Mouse (Mus musculus) lung, adult 2 months (tissue): ENCODE results near the gene Zfp37. TPM values are rescaled to one million over a fixed set of nuclear protein-coding genes. Genes with fewer than 3 reads are reported as not detected.

Source experiments
- DNase-seq: peaks from one replicate; pipeline ENCODE4 v3.0.0; 2022
- H3K4me1 ChIP-seq: fragments of 200-500 bp; 2 replicates; pipeline ENCODE4 v1.6.1; 2011; ENCODE audit warnings: low read length; ENCODE audit not compliant: control insufficient read depth, insufficient read depth
- H3K4me3 ChIP-seq: fragments of 200-500 bp; replicated peaks from 2 replicates; pipeline ENCODE3; 2011; ENCODE audit warnings: low read depth, mild to moderate bottlenecking, control low read depth, low read length; ENCODE audit errors: extremely low read depth
- CTCF ChIP-seq: fragments of 200-500 bp; IDR thresholded peaks from 2 replicates; pipeline ENCODE4 v1.5.1; 2011; ENCODE audit warnings: mild to moderate bottlenecking, low read length, control low read depth; ENCODE audit not compliant: insufficient read depth
- POLR2A ChIP-seq: fragments of 200-500 bp; IDR thresholded peaks from 2 replicates; pipeline ENCODE4 v1.6.1; 2011; ENCODE audit warnings: low read depth, mild to moderate bottlenecking, control low read depth, low read length, borderline replicate concordance; ENCODE audit errors: extremely low read depth
- WGBS: fragments of 180-500 bp; shearing (Covaris S2); methylation state at CpG from one replicate; pipeline ENCODE4 v1.1.7; 2018; 5-methylcytosine and 5-hydroxymethylcytosine counted together
- polyA plus RNA-seq: library from polyadenylated mRNA; depleted of rRNA; stranded (reverse); fragments of >200 nt; gene quantifications from 2 replicates; pipeline ENCODE4 v1.2.3, GENCODE M21; 2012

The Zfp37 gene
- polyA plus RNA-seq, 1 experiment: 1.1 TPM

- no peak for DNase-seq
- Histone ChIP-seq H3K4me1 (no peaks in the 10 kb centered on the region), H3K4me3 (no peak overlapping the region)
- TF ChIP-seq POLR2A (no peak), CTCF (no peak)
- WGBS: 33% methylated on average over 7 of the region's 7 CpGs
Observed at GRCm38 (mm10) chr4:62263133-62263844, 32.4 kb upstream of the Zfp37 start.

- Histone ChIP-seq H3K4me1 (no peaks in the 10 kb centered on the region), H3K4me3 (no peak within 1 kb of the TSS)
- no peak for DNase-seq
- no peak for TF ChIP-seq POLR2A
- no peak for TF ChIP-seq CTCF
- WGBS: 42% methylated on average over 2 of the region's 2 CpGs
Observed at GRCm38 (mm10) chr4:62262276-62262675, 31.4 kb upstream of the Zfp37 start, which contains the start of gene Slc31a2. Gene Slc31a2, plus strand, starts transcription at chr4:62262562.

- DNase-seq: no peak
- WGBS: 19% methylated on average over 8 of the region's 8 CpGs
- no peak overlapping the region for H3K4me3 ChIP-seq
- TF ChIP-seq CTCF (no peak), POLR2A (no peak)
- H3K4me1 ChIP-seq: no peaks in the 10 kb centered on the region
Observed at GRCm38 (mm10) chr4:62256931-62257330, 26.1 kb upstream of the Zfp37 start.

- H3K4me3 ChIP-seq: no peak overlapping the region
- 57% methylated on average over 8 of the region's 8 CpGs for WGBS
- no peak for TF ChIP-seq CTCF
- no peak for TF ChIP-seq POLR2A
- no peak for DNase-seq
- H3K4me1 ChIP-seq: no peaks in the 10 kb centered on the region
Observed at GRCm38 (mm10) chr4:62254551-62254950, 23.7 kb upstream of the Zfp37 start.

GRCm38 (mm10) chr4:62251776-62252175 is 20.9 kb upstream of the Zfp37 start:
- Histone ChIP-seq H3K4me1 (no peaks in the 10 kb centered on the region), H3K4me3 (no peak overlapping the region)
- no peak for DNase-seq
- TF ChIP-seq POLR2A (no peak), CTCF (no peak)
- WGBS: 83% methylated on average over 4 of the region's 4 CpGs

GRCm38 (mm10) chr4:62250896-62251544 is 20.2 kb upstream of the Zfp37 start:
- TF ChIP-seq POLR2A (no peak), CTCF (0 out of 2 replicates have a peak, but pooled peaks have one; percentile 34)
- no peak for DNase-seq
- Histone ChIP-seq H3K4me1 (no peaks in the 10 kb centered on the region), H3K4me3 (no peak overlapping the region)
- WGBS: 44% methylated on average over 3 of the region's 3 CpGs

GRCm38 (mm10) chr4:62248328-62248727 is 17.5 kb upstream of the Zfp37 start:
- no peak for DNase-seq
- Histone ChIP-seq H3K4me1 (no peaks in the 10 kb centered on the region), H3K4me3 (no peak overlapping the region)
- 32% methylated on average over 4 of the region's 4 CpGs for WGBS
- TF ChIP-seq CTCF (no peak), POLR2A (no peak)

GRCm38 (mm10) chr4:62240586-62240985 is 9.7 kb upstream of the Zfp37 start:
- Histone ChIP-seq H3K4me3 (no peak overlapping the region), H3K4me1 (no peaks in the 10 kb centered on the region)
- no peak for DNase-seq
- TF ChIP-seq CTCF: no peak
- TF ChIP-seq POLR2A: no peak
- WGBS: 62% methylated on average over 6 of the region's 6 CpGs

GRCm38 (mm10) chr4:62230153-62230552 is 694 bp downstream of the Zfp37 start:
- no peak for DNase-seq
- H3K4me3 ChIP-seq: no peak overlapping the region
- no peaks in the 10 kb centered on the region for H3K4me1 ChIP-seq
- 59% methylated on average over 1 of the region's 1 CpGs for WGBS
- TF ChIP-seq POLR2A (no peak), CTCF (no peak)

- no peak for DNase-seq
- TF ChIP-seq POLR2A (no peak), CTCF (peak; percentile 29; the same call in 1 of the 2 replicates)
- Histone ChIP-seq H3K4me3 (no peak overlapping the region), H3K4me1 (no peaks in the 10 kb centered on the region)
- 80% methylated on average over 7 of the region's 7 CpGs for WGBS
Observed at GRCm38 (mm10) chr4:62229448-62229847, 1.4 kb downstream of the Zfp37 start.
